ENCODE assay signal across 22 mouse cellular contexts in the genomic region with DNA sequence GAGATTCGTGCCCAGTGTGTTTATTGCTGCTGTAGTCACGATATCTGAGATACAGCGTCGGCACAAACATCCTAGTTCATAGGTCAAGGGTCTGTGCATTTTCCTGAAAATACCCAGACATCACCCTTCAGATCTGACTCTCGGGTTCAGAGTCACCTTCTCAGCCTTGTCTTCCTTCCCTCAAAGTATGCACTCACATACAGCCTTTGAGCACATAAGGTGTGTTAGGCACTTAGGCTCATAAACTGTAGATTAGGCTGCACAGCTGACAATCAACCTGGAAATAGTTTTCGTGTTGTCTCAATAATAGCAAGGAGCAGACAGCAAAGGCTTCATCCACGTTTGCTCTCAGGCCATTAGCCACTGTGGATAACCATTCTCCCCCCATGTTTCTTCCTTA. TPM values are rescaled to one million over a fixed set of nuclear protein-coding genes. Genes with fewer than 3 reads are reported as not detected.
A peak's percentile ranks its signal among the peaks of the same experiment; 100 is the strongest.
DNase-seq lines count a peak whose midpoint lies in the region; ATAC-seq lines count a peak whose summit lies in the region.
"Had no signal": no experiment of that assay in that cellular context is flagged by ENCODE, and none has a peak within 500 bp of the region (broad histone marks: within the 10 kb centered on the region; RNA-seq: fewer than 3 reads in every experiment).

No protein-coding gene starts in this region.

- no peaks in the 10 kb centered on the region for H3K9me3 ChIP-seq in intestine, embryonic 15.5 days
- no peaks in the 10 kb centered on the region for H3K9me3 ChIP-seq in limb, embryonic 11.5 days (ENCODE audit: control insufficient read depth, low read length)
- H3K9me3 ChIP-seq in limb, embryonic 15.5 days = no peaks in the 10 kb centered on the region
- H3K9me3 ChIP-seq: embryonic facial prominence, embryonic 13.5 days; forebrain, embryonic 12.5 days; heart, embryonic 13.5 days; hindbrain, embryonic 12.5 days had no signal

- peaks cover 8% of the 10 kb centered on the region for H3K4me1 ChIP-seq in intestine, embryonic 15.5 days (replicated peaks)
- peaks cover 18% of the 10 kb centered on the region for H3K4me1 ChIP-seq in limb, embryonic 11.5 days (ENCODE audit: control insufficient read depth, insufficient read depth, low read length)
- peaks cover 19% of the 10 kb centered on the region for H3K4me1 ChIP-seq in limb, embryonic 15.5 days
- H3K4me1 ChIP-seq: forebrain, embryonic 12.5 days; hindbrain, embryonic 12.5 days had no signal

- peak; percentile 13 for DNase-seq in heart, adult 11 months
- DNase-seq in heart, adult 18-20 months = no peak
- no peak for DNase-seq in limb, embryonic 11.5 days (ENCODE audit: low spot score)
- no peak for DNase-seq in embryo, embryonic 10 days (ENCODE audit: low spot score)
- DNase-seq: adrenal gland, postnatal 10 days; B cell, adult 2 months; cerebellum, adult 11 months; cerebellum, adult 8-10 months; cerebellum, postnatal 25 days; gastrocnemius, postnatal 14 days; heart, postnatal 36 days had no signal

- no peak overlapping the region for H3K4me3 ChIP-seq in intestine, embryonic 15.5 days (replicated peaks)
- H3K4me3 ChIP-seq in limb, embryonic 11.5 days (ENCODE audit: low read depth, low read length) = no peak overlapping the region
- no peak overlapping the region for H3K4me3 ChIP-seq in limb, embryonic 15.5 days
- H3K4me3 ChIP-seq: embryonic facial prominence, embryonic 13.5 days; forebrain, embryonic 12.5 days; heart, embryonic 13.5 days; hindbrain, embryonic 12.5 days had no signal

- ATAC-seq in intestine, embryonic 15.5 days = peak; percentile 65
- no peak for ATAC-seq in limb, embryonic 11.5 days (ENCODE audit: insufficient number of reproducible peaks, low FRiP score, low TSS enrichment, low read depth)
- ATAC-seq in limb, embryonic 15.5 days (ENCODE audit: insufficient number of reproducible peaks, low FRiP score, low TSS enrichment, low read depth) = no peak
- ATAC-seq in megakaryocyte progenitor cell, adult 5-6 weeks (replicated peaks; ENCODE audit: poor library complexity) = no peak
- ATAC-seq: CD4-positive, CD25-positive, alpha-beta regulatory T cell, adult 4 months; forebrain, postnatal 0 days; hindbrain, embryonic 16.5 days had no signal

- H3K27me3 ChIP-seq in intestine, embryonic 15.5 days (replicated peaks) = no peaks in the 10 kb centered on the region
- no peaks in the 10 kb centered on the region for H3K27me3 ChIP-seq in limb, embryonic 11.5 days (ENCODE audit: control insufficient read depth, insufficient read depth, low read length)
- H3K27me3 ChIP-seq in limb, embryonic 15.5 days = no peaks in the 10 kb centered on the region
- H3K27me3 ChIP-seq: embryonic facial prominence, embryonic 13.5 days; hindbrain, embryonic 12.5 days had no signal

- H3K36me3 ChIP-seq in intestine, embryonic 15.5 days = no peaks in the 10 kb centered on the region
- no peaks in the 10 kb centered on the region for H3K36me3 ChIP-seq in limb, embryonic 11.5 days (ENCODE audit: control insufficient read depth, insufficient read depth, low read length)
- no peaks in the 10 kb centered on the region for H3K36me3 ChIP-seq in limb, embryonic 15.5 days
- H3K36me3 ChIP-seq: embryonic facial prominence, embryonic 13.5 days; forebrain, embryonic 12.5 days; G1E; heart, embryonic 13.5 days; hindbrain, embryonic 12.5 days had no signal

- H3K27ac ChIP-seq in intestine, embryonic 15.5 days = no peak overlapping the region
- H3K27ac ChIP-seq in limb, embryonic 11.5 days (replicated peaks; ENCODE audit: low read depth, low read length) = 0 out of 2 replicates have a peak overlapping the region, but pooled peaks have one; percentile 1
- peak overlapping the region; percentile 8; the same call in 1 of the 2 replicates for H3K27ac ChIP-seq in limb, embryonic 15.5 days
- H3K27ac ChIP-seq: embryonic facial prominence, embryonic 13.5 days; forebrain, embryonic 12.5 days; heart, embryonic 13.5 days; hindbrain, embryonic 12.5 days had no signal

- 33% methylated on average over 7 of the region's 7 CpGs for WGBS in intestine, embryonic 15.5 days
- WGBS in limb, embryonic 11.5 days = 51% methylated on average over 7 of the region's 7 CpGs
- WGBS in limb, embryonic 15.5 days = 43% methylated on average over 7 of the region's 7 CpGs

- H3K4me2 ChIP-seq in intestine, embryonic 15.5 days (replicated peaks) = no peak overlapping the region
- no peak overlapping the region for H3K4me2 ChIP-seq in limb, embryonic 11.5 days (ENCODE audit: low read depth, severe bottlenecking)
- no peak overlapping the region for H3K4me2 ChIP-seq in limb, embryonic 15.5 days
- H3K4me2 ChIP-seq: embryonic facial prominence, embryonic 13.5 days; forebrain, embryonic 12.5 days; heart, embryonic 13.5 days; hindbrain, embryonic 12.5 days had no signal

- H3K9ac ChIP-seq in intestine, embryonic 15.5 days = no peak overlapping the region
- no peak overlapping the region for H3K9ac ChIP-seq in limb, embryonic 11.5 days (ENCODE audit: low read length)
- no peak overlapping the region for H3K9ac ChIP-seq in limb, embryonic 15.5 days
- H3K9ac ChIP-seq: embryonic facial prominence, embryonic 13.5 days; forebrain, embryonic 12.5 days; forebrain, postnatal 0 days; heart, embryonic 13.5 days; hindbrain, embryonic 12.5 days had no signal

RNA-seq across cellular contexts. Expression of a gene that starts 11.6 kb away (rescaled TPM):
- total RNA-seq in heart, adult 18-20 months (2021) = 1 to 10 TPM; 1.5 to 2.7 TPM
- 13.7 and 14.8 TPM in 2 replicates for polyA plus RNA-seq in intestine, embryonic 15.5 days (2015; fragmentation: Nextera tagmentation; extraction: Ambion mirVana)
- 57.1 and 59.3 TPM in 2 replicates for polyA plus RNA-seq in limb, embryonic 11.5 days (2014; fragmentation: Nextera tagmentation; extraction: Ambion mirVana)
- 25.7 and 34.8 TPM in 2 replicates for polyA plus RNA-seq in limb, embryonic 15.5 days (2015; fragmentation: Nextera tagmentation; extraction: Ambion mirVana)
- total RNA-seq in megakaryocyte progenitor cell, adult 5-6 weeks (2015) = 0.61 and 1.8 TPM in 2 replicates
- total RNA-seq in megakaryocyte progenitor cell, adult 5-6 weeks (2017) = 1.4 and 2.4 TPM in 2 replicates
- polyA plus RNA-seq: G1E had no signal
